Mouse (Mus musculus): ENCODE data around the gene Scfd2.

DNA sequence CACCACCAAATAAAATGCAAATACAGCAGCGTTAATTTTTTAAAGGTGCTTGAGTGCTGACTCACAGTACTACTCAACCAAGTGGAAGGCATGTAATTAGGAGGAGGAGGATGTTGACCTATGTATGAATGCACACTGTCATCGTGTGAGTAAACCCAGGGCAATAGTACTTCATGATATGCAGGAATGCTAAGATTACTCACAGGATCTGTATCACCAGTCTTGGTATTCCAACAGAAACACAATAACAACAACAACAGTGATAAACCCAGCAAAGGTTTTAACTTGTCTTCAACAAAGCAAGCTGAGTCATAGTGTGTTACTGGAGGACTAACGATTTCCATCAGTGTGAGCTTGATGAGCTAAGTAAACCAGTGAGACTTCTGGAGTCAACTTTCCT lies 38.9 kb downstream of the Scfd2 start:
- no peak for TF ChIP-seq POLR2A (IDR thresholded peaks at IDR 0.05; ENCODE audit: borderline replicate concordance, low read depth, low read length)
- TF ChIP-seq CTCF (IDR thresholded peaks at IDR 0.05; ENCODE audit: low read depth, low read length): no peak
